Mouse (Mus musculus) midbrain, embryonic 13.5 days (tissue): ENCODE data around the gene Smyd1. TPM values are rescaled to one million over a fixed set of nuclear protein-coding genes. Genes with fewer than 3 reads are reported as not detected.

Experiments
- ATAC-seq: fragments of 200-750 bp; cut with Nextera tagmentation; 2 replicates; pipeline ENCODE4 v1.8.0; 2017; ENCODE audit warnings: mild to moderate bottlenecking, moderate TSS enrichment, moderate library complexity
- H3K27ac ChIP-seq: fragments of 300-500 bp; sonication (generic); 2 replicates; pipeline ENCODE4 v1.5.1; 2015; ENCODE audit warnings: inconsistent platforms, mild to moderate bottlenecking, moderate library complexity
- H3K27me3 ChIP-seq: fragments of 300-500 bp; sonication (generic); 2 replicates; pipeline ENCODE4 v1.6.1; 2015; ENCODE audit warnings: mild to moderate bottlenecking, inconsistent platforms
- H3K36me3 ChIP-seq: fragments of 300-500 bp; sonication (generic); 2 replicates; pipeline ENCODE4 v1.6.1; 2015; ENCODE audit warnings: mild to moderate bottlenecking, inconsistent platforms
- H3K4me1 ChIP-seq: fragments of 300-500 bp; sonication (generic); replicated peaks from 2 replicates; pipeline ENCODE4 v1.6.1; 2015; ENCODE audit warnings: inconsistent platforms
- H3K4me2 ChIP-seq: fragments of 300-500 bp; sonication (generic); replicated peaks from 2 replicates; pipeline ENCODE4 v1.6.1; 2015; ENCODE audit warnings: moderate library complexity, mild to moderate bottlenecking, inconsistent platforms
- H3K4me3 ChIP-seq: fragments of 300-500 bp; sonication (generic); replicated peaks from 2 replicates; pipeline ENCODE4 v1.5.1; 2015; ENCODE audit warnings: mild to moderate bottlenecking, inconsistent platforms
- H3K9ac ChIP-seq: fragments of 300-500 bp; sonication (generic); replicated peaks from 2 replicates; pipeline ENCODE4 v1.6.1; 2015; ENCODE audit warnings: mild to moderate bottlenecking, inconsistent platforms
- H3K9me3 ChIP-seq: fragments of 300-500 bp; sonication (generic); 2 replicates; pipeline ENCODE4 v1.6.1; 2016; ENCODE audit warnings: mild to moderate bottlenecking, inconsistent platforms
- WGBS: fragments of 180-500 bp; shearing (Covaris S2); methylation state at CpG from one replicate; pipeline ENCODE4 v1.1.7; 2015; 5-methylcytosine and 5-hydroxymethylcytosine counted together
- polyA plus RNA-seq: library from polyadenylated mRNA; unstranded; fragments of >200 nt; fragmentation: Nextera tagmentation; extraction: Ambion mirVana; gene quantifications from 2 replicates; pipeline ENCODE4 v1.2.1, GENCODE M21; 2015

The Smyd1 gene
- polyA plus RNA-seq, 1 experiment from 2014 or later = not detected

DNA sequence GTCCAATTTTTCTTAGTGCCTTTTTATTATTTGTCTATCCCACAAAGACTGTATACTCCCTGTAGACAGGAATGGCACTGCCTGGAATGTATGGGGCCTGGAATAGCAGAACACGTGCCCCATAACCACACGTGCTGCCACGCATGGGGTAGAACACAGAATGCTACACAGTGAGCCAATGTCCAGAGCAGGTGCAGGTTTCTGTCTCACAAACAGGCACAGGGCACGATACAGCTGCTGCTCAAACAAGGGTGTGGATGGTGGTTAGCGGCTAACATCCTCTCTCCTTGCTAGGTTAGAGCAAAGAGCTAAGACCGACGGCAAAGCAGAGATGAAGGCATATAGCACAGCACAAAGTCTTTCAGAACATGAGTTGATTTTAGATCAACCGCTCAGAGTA is 14.5 kb downstream of the Smyd1 start:
- Histone ChIP-seq H3K9ac (no peak overlapping the region), H3K27ac (no peak overlapping the region), H3K27me3 (no peaks in the 10 kb centered on the region), H3K36me3 (no peaks in the 10 kb centered on the region), H3K4me1 (no peaks in the 10 kb centered on the region), H3K9me3 (no peaks in the 10 kb centered on the region), H3K4me3 (no peak overlapping the region), H3K4me2 (no peak overlapping the region)
- WGBS = 93% methylated on average over 8 of the region's 8 CpGs
- no peak for ATAC-seq

- 76% methylated on average over 6 of the region's 6 CpGs for WGBS
- ATAC-seq = no peak
- no peak overlapping the region for H3K4me2 ChIP-seq
- no peaks in the 10 kb centered on the region for H3K4me1 ChIP-seq
- H3K27me3 ChIP-seq = no peaks in the 10 kb centered on the region
- no peaks in the 10 kb centered on the region for H3K9me3 ChIP-seq
- H3K27ac ChIP-seq = no peak overlapping the region
- no peak overlapping the region for H3K9ac ChIP-seq
- H3K4me3 ChIP-seq = no peak overlapping the region
- no peaks in the 10 kb centered on the region for H3K36me3 ChIP-seq
These were observed 19.8 kb downstream of the Smyd1 start for GRCm38 (mm10) chr6:71302097-71302731.

DNA sequence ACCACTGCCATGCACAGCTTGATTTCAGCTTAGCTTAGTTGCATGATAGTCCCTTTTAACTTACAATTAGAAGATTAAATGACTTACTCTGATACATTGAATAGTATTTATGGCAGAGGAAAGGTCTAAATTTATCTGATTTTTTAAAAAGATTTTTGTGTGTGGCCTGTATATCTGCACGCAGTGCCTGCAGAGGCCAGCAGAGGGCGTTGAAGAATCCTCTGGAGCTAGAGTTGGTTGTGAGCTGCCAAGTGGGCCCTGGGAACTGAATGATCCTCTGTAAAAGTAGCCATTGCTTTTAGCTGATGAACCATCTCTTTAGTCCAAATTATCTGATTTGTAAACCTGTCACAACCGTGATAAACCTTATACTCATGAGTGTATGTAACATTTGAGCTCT is 23.3 kb downstream of the Smyd1 start:
- no peak for ATAC-seq

DNA sequence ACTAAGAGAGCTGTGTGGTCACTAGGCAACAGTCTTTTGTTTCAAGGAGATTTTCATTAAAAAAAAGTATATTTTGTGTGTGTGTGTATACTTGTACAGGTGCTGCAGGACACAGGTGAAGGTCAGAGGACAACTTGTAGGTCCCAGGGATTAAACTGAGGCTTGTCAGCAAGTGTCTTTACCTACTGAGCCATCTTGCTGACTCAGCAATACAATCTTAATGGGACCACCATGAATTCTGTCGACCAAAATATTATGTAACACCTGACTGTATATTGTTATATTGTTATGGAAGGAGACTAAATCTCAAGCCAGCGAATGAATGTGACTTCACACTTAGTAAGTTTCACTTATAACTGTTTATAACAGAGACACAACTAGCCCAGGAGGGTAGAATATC is 24.0 kb downstream of the Smyd1 start:
- 74% methylated on average over 2 of the region's 2 CpGs for WGBS
- Histone ChIP-seq H3K9ac (no peak overlapping the region), H3K4me1 (no peaks in the 10 kb centered on the region), H3K27me3 (no peaks in the 10 kb centered on the region), H3K36me3 (no peaks in the 10 kb centered on the region), H3K27ac (no peak overlapping the region), H3K9me3 (no peaks in the 10 kb centered on the region), H3K4me2 (no peak overlapping the region), H3K4me3 (no peak overlapping the region)
- ATAC-seq = no peak

More for the DNA sequence above, 23.3 kb downstream of the Smyd1 start:
- Histone ChIP-seq H3K27ac (no peak overlapping the region), H3K4me1 (no peaks in the 10 kb centered on the region), H3K9me3 (no peaks in the 10 kb centered on the region), H3K36me3 (no peaks in the 10 kb centered on the region), H3K27me3 (no peaks in the 10 kb centered on the region), H3K9ac (no peak overlapping the region), H3K4me2 (no peak overlapping the region), H3K4me3 (no peak overlapping the region)
- 41% methylated on average over 3 of the region's 3 CpGs for WGBS

DNA sequence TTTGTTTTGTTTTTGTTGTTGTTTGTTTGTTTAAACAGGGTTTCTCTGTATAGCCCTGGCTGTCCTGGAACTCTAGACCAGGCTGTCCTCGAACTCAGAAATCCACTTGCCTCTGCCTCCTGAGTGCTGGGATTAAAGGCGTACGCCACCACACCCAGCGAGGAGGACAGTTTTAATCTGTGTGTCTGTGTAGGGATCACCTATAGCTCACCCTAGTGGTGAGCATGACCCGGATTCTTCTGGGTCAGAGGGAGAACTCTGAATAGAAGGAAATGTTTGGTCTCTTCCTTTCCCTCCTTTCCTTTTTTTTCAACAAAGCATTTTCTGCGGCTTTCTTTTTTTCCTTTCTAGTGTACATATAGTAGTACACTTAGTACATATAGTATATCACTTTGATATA is 26.7 kb downstream of the Smyd1 start:
- Histone ChIP-seq H3K4me2 (no peak overlapping the region), H3K4me1 (no peaks in the 10 kb centered on the region), H3K27ac (no peak overlapping the region), H3K9ac (no peak overlapping the region), H3K27me3 (no peaks in the 10 kb centered on the region), H3K4me3 (no peak overlapping the region), H3K9me3 (no peaks in the 10 kb centered on the region), H3K36me3 (no peaks in the 10 kb centered on the region)
- WGBS = 73% methylated on average over 6 of the region's 6 CpGs
- ATAC-seq = no peak

DNA sequence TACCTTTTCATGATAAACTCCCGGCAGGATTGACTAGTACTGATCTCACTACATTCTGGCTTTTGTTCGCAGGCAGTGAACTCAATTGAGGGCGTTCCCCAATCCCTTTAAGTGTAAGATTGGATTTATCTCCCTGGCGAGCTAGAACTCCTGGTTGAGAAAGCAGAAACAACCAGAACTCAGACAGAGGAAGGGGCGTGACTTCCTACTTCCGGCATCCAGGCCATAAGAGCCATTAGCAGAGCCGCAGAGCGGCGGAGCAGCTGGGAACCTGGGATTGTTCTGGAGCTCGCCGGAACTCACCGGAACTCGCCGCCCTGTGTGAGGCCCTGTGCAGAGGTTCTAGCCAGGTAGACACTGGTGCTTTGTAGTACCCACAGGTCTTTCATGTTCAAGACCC is 28.5 kb downstream of the Smyd1 start:
- Histone ChIP-seq H3K4me1 (no peaks in the 10 kb centered on the region), H3K4me3 (no peak overlapping the region), H3K4me2 (no peak overlapping the region), H3K9me3 (no peaks in the 10 kb centered on the region), H3K27me3 (no peaks in the 10 kb centered on the region), H3K9ac (no peak overlapping the region), H3K27ac (no peak overlapping the region), H3K36me3 (no peaks in the 10 kb centered on the region)
- 81% methylated on average over 14 of the region's 14 CpGs for WGBS
- ATAC-seq = no peak

GRCm38 (mm10) chr6:71279418-71279817 is 42.6 kb downstream of the Smyd1 start:
- WGBS = 85% methylated on average over 1 of the region's 1 CpGs
- Histone ChIP-seq H3K4me1 (no peaks in the 10 kb centered on the region), H3K9ac (no peak overlapping the region), H3K9me3 (no peaks in the 10 kb centered on the region), H3K4me2 (no peak overlapping the region), H3K27me3 (no peaks in the 10 kb centered on the region), H3K36me3 (peaks cover 6% of the 10 kb centered on the region), H3K4me3 (no peak overlapping the region), H3K27ac (no peak overlapping the region)
- ATAC-seq = no peak

DNA sequence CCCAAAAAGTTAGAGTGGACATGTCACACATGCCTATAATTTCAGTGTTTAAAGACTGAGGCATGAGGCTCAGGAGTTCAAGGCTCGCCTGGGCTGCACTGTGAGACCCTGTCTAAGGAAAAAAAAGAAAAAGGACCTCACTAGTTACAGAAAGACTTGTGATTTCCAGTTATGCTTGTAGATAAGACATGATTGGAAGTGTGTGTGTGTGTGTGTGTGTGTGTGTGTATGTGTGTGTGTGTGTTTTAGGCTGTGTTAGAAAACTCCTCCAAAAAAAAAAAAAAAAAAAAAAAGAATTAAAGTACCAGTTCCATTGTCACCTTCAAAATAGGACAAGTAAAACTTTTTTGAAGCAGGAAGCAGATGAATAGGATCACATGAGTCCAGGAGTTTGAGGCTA is 47.4 kb downstream of the Smyd1 start:
- Histone ChIP-seq H3K4me2 (no peak overlapping the region), H3K36me3 (no peaks in the 10 kb centered on the region), H3K27me3 (no peaks in the 10 kb centered on the region), H3K9me3 (no peaks in the 10 kb centered on the region), H3K27ac (no peak overlapping the region), H3K4me1 (peaks cover 19% of the 10 kb centered on the region), H3K4me3 (no peak overlapping the region), H3K9ac (no peak overlapping the region)
- no peak for ATAC-seq
- WGBS = 96% methylated on average over 1 of the region's 1 CpGs

DNA sequence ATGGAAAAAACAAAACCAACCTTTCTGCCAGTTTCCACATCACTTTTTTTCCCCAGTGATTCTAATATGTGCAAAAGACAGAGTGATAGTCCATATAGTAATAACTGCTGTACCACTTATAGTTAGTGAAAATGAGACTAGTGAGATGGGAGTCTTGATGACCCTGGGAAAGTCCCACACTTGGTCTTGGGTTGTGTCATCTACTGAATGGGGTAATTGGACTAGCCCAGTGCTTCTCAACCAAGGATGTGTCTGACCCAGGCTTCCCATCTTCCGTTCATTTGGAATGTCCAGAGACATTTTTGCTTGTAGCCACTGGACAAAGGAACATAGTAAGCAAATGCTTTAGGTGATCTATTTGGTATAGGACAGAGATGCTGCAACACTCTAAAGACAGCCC is 48.3 kb downstream of the Smyd1 start:
- Histone ChIP-seq H3K9ac (no peak overlapping the region), H3K4me1 (peaks cover 19% of the 10 kb centered on the region), H3K27ac (no peak overlapping the region), H3K9me3 (no peaks in the 10 kb centered on the region), H3K4me3 (no peak overlapping the region), H3K4me2 (no peak overlapping the region), H3K36me3 (no peaks in the 10 kb centered on the region), H3K27me3 (no peaks in the 10 kb centered on the region)
- 90% methylated on average over 1 of the region's 1 CpGs for WGBS
- ATAC-seq = no peak

GRCm38 (mm10) chr6:71272316-71272741 is 49.7 kb downstream of the Smyd1 start:
- H3K9ac ChIP-seq = peak overlapping the region; percentile 98
- no peaks in the 10 kb centered on the region for H3K9me3 ChIP-seq
- under 1% methylated on average over 11 of the region's 11 CpGs for WGBS
- H3K4me3 ChIP-seq = peak overlapping the region; percentile 91
- H3K27ac ChIP-seq = peak overlapping the region; percentile 96
- H3K4me2 ChIP-seq = peak overlapping the region; percentile 65
- no peaks in the 10 kb centered on the region for H3K36me3 ChIP-seq
- H3K4me1 ChIP-seq = peaks cover 19% of the 10 kb centered on the region
- no peaks in the 10 kb centered on the region for H3K27me3 ChIP-seq
- 0 out of 2 replicates have a peak, but pooled peaks have one; percentile 0 for ATAC-seq

- peak within 1 kb of the TSS; percentile 65 for H3K4me2 ChIP-seq
- WGBS = under 1% methylated on average over 67 of the region's 84 CpGs
- no peaks in the 10 kb centered on the region for H3K36me3 ChIP-seq
- peak within 1 kb of the TSS; percentile 96 for H3K27ac ChIP-seq
- peak within 1 kb of the TSS; percentile 91 for H3K4me3 ChIP-seq
- peak; percentile 94 for ATAC-seq
- H3K9me3 ChIP-seq = no peaks in the 10 kb centered on the region
- peaks cover 19% of the 10 kb centered on the region for H3K4me1 ChIP-seq
- peak within 1 kb of the TSS; percentile 98 for H3K9ac ChIP-seq
- no peaks in the 10 kb centered on the region for H3K27me3 ChIP-seq
These were observed 50.4 kb downstream of the Smyd1 start, which contains the start of gene Krcc1 for GRCm38 (mm10) chr6:71271389-71272315. Gene Krcc1 (plus strand): TSS chr6:71271677.

GRCm38 (mm10) chr6:71271057-71271388 is 51.0 kb downstream of the Smyd1 start:
- peak; percentile 79 for ATAC-seq
- Histone ChIP-seq H3K27me3 (no peaks in the 10 kb centered on the region), H3K9ac (peak overlapping the region; percentile 98; the same call in 1 of the 2 replicates), H3K4me1 (peaks cover 19% of the 10 kb centered on the region), H3K4me2 (peak overlapping the region; percentile 65), H3K4me3 (peak overlapping the region; percentile 91), H3K36me3 (no peaks in the 10 kb centered on the region), H3K9me3 (no peaks in the 10 kb centered on the region), H3K27ac (peak overlapping the region; percentile 96)
- 3% methylated on average over 8 of the region's 8 CpGs for WGBS
